Mouse (Mus musculus): ENCODE results near the gene Lzic. TPM values are rescaled to one million over a fixed set of nuclear protein-coding genes. Genes with fewer than 3 reads are reported as not detected.

Gene Lzic
- polyA plus RNA-seq, 1 experiment from 2014 or later, result 46.5 TPM

- Histone ChIP-seq H3K4me3 (ENCODE audit: low read depth, low read length) (no peak overlapping the region), H3K27me3 (ENCODE audit: control insufficient read depth, insufficient read depth, low read length) (no peaks in the 10 kb centered on the region), H3K27ac (ENCODE audit: low read depth, low read length) (no peak overlapping the region), H3K36me3 (ENCODE audit: control insufficient read depth, insufficient read depth, low read length) (peaks cover 57% of the 10 kb centered on the region), H3K4me1 (ENCODE audit: control insufficient read depth, insufficient read depth, low read length) (0 out of 2 replicates have a peak, but pooled peaks cover 2% of the 10 kb centered on the region), H3K9me3 (ENCODE audit: control insufficient read depth, low read length) (no peaks in the 10 kb centered on the region), H3K9ac (replicated peaks; ENCODE audit: low read depth, low read length) (no peak overlapping the region), H3K4me2 (ENCODE audit: low read depth, low read length) (no peak overlapping the region)
- ATAC-seq (ENCODE audit: low read depth), result no peak
- 98% methylated on average over 3 of the region's 3 CpGs for WGBS
Measured at GRCm38 (mm10) chr4:149491151-149491550, 6.1 kb downstream of the Lzic start.

DNA sequence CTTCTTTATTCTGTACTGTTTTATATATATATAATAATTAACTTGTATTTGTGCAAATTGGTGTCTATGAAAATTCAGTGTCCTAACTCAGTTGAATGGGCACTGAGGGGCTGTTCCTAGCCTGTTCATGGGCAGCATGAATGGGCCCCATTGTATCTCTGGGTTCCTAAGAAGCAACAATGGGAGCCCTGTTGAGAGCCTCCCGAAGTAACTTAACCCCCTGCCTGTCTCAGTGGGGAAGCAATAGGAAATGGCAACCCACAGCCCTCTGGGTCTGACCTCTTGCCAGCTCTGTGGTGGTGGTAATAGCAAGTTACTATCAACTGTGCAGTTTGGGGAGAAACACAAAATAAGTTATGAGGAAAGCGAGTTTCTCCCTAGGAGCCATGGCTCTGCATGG is 11.6 kb downstream of the Lzic start:
- Histone ChIP-seq H3K4me1 (ENCODE audit: control insufficient read depth, insufficient read depth, low read length) (no peaks in the 10 kb centered on the region), H3K4me3 (ENCODE audit: low read depth, low read length) (no peak overlapping the region), H3K9me3 (ENCODE audit: control insufficient read depth, low read length) (no peaks in the 10 kb centered on the region), H3K9ac (replicated peaks; ENCODE audit: low read depth, low read length) (no peak overlapping the region), H3K36me3 (ENCODE audit: control insufficient read depth, insufficient read depth, low read length) (peaks cover 39% of the 10 kb centered on the region), H3K4me2 (ENCODE audit: low read depth, low read length) (no peak overlapping the region), H3K27ac (ENCODE audit: low read depth, low read length) (peak overlapping the region; percentile 46; the same call in 1 of the 2 replicates), H3K27me3 (ENCODE audit: control insufficient read depth, insufficient read depth, low read length) (no peaks in the 10 kb centered on the region)
- peak; percentile 58; the same call in 1 of the 2 replicates for ATAC-seq (ENCODE audit: low read depth)
- WGBS, result 5% methylated on average over 2 of the region's 2 CpGs

GRCm38 (mm10) chr4:149498901-149499300 is 13.9 kb downstream of the Lzic start:
- H3K27ac ChIP-seq (ENCODE audit: low read depth, low read length), result no peak overlapping the region
- H3K36me3 ChIP-seq (ENCODE audit: control insufficient read depth, insufficient read depth, low read length), result peaks cover 30% of the 10 kb centered on the region
- H3K4me2 ChIP-seq (ENCODE audit: low read depth, low read length), result no peak overlapping the region
- no peaks in the 10 kb centered on the region for H3K9me3 ChIP-seq (ENCODE audit: control insufficient read depth, low read length)
- H3K9ac ChIP-seq (replicated peaks; ENCODE audit: low read depth, low read length), result no peak overlapping the region
- H3K4me3 ChIP-seq (ENCODE audit: low read depth, low read length), result no peak overlapping the region
- H3K4me1 ChIP-seq (ENCODE audit: control insufficient read depth, insufficient read depth, low read length), result no peaks in the 10 kb centered on the region
- ATAC-seq (ENCODE audit: low read depth), result no peak
- 91% methylated on average over 8 of the region's 8 CpGs for WGBS
- H3K27me3 ChIP-seq (ENCODE audit: control insufficient read depth, insufficient read depth, low read length), result no peaks in the 10 kb centered on the region

- no peak for ATAC-seq (ENCODE audit: low read depth)
- no peak overlapping the region for H3K27ac ChIP-seq (ENCODE audit: low read depth, low read length)
- H3K4me1 ChIP-seq (ENCODE audit: control insufficient read depth, insufficient read depth, low read length), result no peaks in the 10 kb centered on the region
- H3K9me3 ChIP-seq (ENCODE audit: control insufficient read depth, low read length), result no peaks in the 10 kb centered on the region
- no peak overlapping the region for H3K4me3 ChIP-seq (ENCODE audit: low read depth, low read length)
- H3K9ac ChIP-seq (replicated peaks; ENCODE audit: low read depth, low read length), result no peak overlapping the region
- H3K4me2 ChIP-seq (ENCODE audit: low read depth, low read length), result no peak overlapping the region
- H3K27me3 ChIP-seq (ENCODE audit: control insufficient read depth, insufficient read depth, low read length), result no peaks in the 10 kb centered on the region
- 76% methylated on average over 5 of the region's 5 CpGs for WGBS
- H3K36me3 ChIP-seq (ENCODE audit: control insufficient read depth, insufficient read depth, low read length), result peaks cover 22% of the 10 kb centered on the region
Measured at GRCm38 (mm10) chr4:149499790-149500189, 14.8 kb downstream of the Lzic start.

GRCm38 (mm10) chr4:149504363-149504762 is 19.3 kb downstream of the Lzic start:
- no peak overlapping the region for H3K27ac ChIP-seq (ENCODE audit: low read depth, low read length)
- H3K9me3 ChIP-seq (ENCODE audit: control insufficient read depth, low read length), result no peaks in the 10 kb centered on the region
- H3K9ac ChIP-seq (replicated peaks; ENCODE audit: low read depth, low read length), result no peak overlapping the region
- H3K4me1 ChIP-seq (ENCODE audit: control insufficient read depth, insufficient read depth, low read length), result no peaks in the 10 kb centered on the region
- H3K4me2 ChIP-seq (ENCODE audit: low read depth, low read length), result no peak overlapping the region
- no peak overlapping the region for H3K4me3 ChIP-seq (ENCODE audit: low read depth, low read length)
- WGBS, result 79% methylated on average over 5 of the region's 5 CpGs
- peaks cover 8% of the 10 kb centered on the region; the same call in 1 of the 2 replicates for H3K36me3 ChIP-seq (ENCODE audit: control insufficient read depth, insufficient read depth, low read length)
- ATAC-seq (ENCODE audit: low read depth), result no peak
- no peaks in the 10 kb centered on the region for H3K27me3 ChIP-seq (ENCODE audit: control insufficient read depth, insufficient read depth, low read length)

- no peak overlapping the region for H3K27ac ChIP-seq (ENCODE audit: low read depth, low read length)
- 20% methylated on average over 3 of the region's 3 CpGs for WGBS
- H3K4me3 ChIP-seq (ENCODE audit: low read depth, low read length), result no peak overlapping the region
Measured at GRCm38 (mm10) chr4:149504858-149505257, 19.8 kb downstream of the Lzic start.

DNA sequence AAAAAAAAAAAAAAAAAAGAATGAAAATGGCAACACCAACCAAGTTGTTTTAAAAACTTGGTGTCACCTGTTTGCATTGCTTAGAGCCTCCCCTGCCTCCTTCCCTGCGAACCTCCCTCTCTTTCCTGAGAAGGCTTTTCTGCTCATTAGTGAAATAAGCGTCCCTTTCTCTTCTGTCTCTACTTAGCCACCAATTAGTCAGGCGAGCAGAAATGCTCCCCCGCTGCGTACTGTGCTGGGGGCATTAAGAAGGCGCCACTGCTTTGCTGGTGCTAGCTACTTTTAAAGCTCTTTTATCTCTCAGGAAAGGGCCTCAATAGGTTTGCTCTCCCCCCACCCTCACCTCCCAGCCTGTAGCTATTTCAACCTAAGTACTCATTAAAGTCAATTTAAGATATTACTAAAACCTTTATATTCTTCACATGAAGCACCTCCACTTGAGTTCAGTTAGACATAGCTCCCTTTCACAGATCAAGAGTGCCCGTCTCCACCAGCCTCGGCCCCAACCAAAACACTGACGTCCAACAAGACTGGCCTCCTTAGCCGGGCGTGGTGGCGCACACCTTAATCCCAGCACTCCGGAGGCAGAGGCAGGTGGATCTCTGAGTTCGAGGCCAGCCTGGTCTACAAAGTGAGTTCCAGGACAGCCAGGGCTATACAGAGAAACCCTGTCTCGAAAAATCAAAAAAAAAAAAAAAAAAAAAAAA is 20.4 kb downstream of the Lzic start:
- H3K9me3 ChIP-seq (ENCODE audit: control insufficient read depth, low read length), result no peaks in the 10 kb centered on the region
- no peaks in the 10 kb centered on the region for H3K36me3 ChIP-seq (ENCODE audit: control insufficient read depth, insufficient read depth, low read length)
- H3K27me3 ChIP-seq (ENCODE audit: control insufficient read depth, insufficient read depth, low read length), result no peaks in the 10 kb centered on the region
- no peak overlapping the region for H3K9ac ChIP-seq (replicated peaks; ENCODE audit: low read depth, low read length)
- ATAC-seq (ENCODE audit: low read depth), result no peak
- H3K4me2 ChIP-seq (ENCODE audit: low read depth, low read length), result no peak overlapping the region
- no peaks in the 10 kb centered on the region for H3K4me1 ChIP-seq (ENCODE audit: control insufficient read depth, insufficient read depth, low read length)
- 53% methylated on average over 14 of the region's 15 CpGs for WGBS
- no peak overlapping the region for H3K27ac ChIP-seq (ENCODE audit: low read depth, low read length)
- H3K4me3 ChIP-seq (ENCODE audit: low read depth, low read length), result no peak overlapping the region

More at GRCm38 (mm10) chr4:149504858-149505257, 19.8 kb downstream of the Lzic start:
- peaks cover 5% of the 10 kb centered on the region; the same call in 1 of the 2 replicates for H3K36me3 ChIP-seq (ENCODE audit: control insufficient read depth, insufficient read depth, low read length)
- H3K27me3 ChIP-seq (ENCODE audit: control insufficient read depth, insufficient read depth, low read length), result no peaks in the 10 kb centered on the region
- no peak for ATAC-seq (ENCODE audit: low read depth)
- no peak overlapping the region for H3K4me2 ChIP-seq (ENCODE audit: low read depth, low read length)
- no peak overlapping the region for H3K9ac ChIP-seq (replicated peaks; ENCODE audit: low read depth, low read length)
- no peaks in the 10 kb centered on the region for H3K9me3 ChIP-seq (ENCODE audit: control insufficient read depth, low read length)
- no peaks in the 10 kb centered on the region for H3K4me1 ChIP-seq (ENCODE audit: control insufficient read depth, insufficient read depth, low read length)

DNA sequence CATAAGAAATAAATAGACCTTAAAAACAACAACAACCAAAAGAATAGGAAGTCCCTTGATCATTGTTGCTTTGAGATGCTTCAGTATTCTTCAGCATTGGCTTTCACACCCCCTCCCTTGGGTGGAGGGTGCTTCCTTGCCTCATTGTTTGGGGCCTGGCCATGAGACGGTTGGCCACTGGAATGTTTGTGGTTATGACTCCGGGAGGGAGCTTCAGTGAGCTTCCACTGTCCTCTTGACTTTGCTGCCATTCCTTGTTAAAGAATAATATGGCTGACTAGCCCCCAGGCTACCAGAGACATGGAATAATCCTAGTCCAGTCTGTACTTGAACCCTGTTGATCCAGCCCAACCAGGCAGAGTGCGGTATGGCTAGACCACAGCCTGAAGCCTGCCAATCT is 21.9 kb downstream of the Lzic start:
- Histone ChIP-seq H3K27me3 (ENCODE audit: control insufficient read depth, insufficient read depth, low read length) (no peaks in the 10 kb centered on the region), H3K4me3 (ENCODE audit: low read depth, low read length) (no peak overlapping the region), H3K36me3 (ENCODE audit: control insufficient read depth, insufficient read depth, low read length) (no peaks in the 10 kb centered on the region), H3K4me2 (ENCODE audit: low read depth, low read length) (no peak overlapping the region), H3K9ac (replicated peaks; ENCODE audit: low read depth, low read length) (no peak overlapping the region), H3K9me3 (ENCODE audit: control insufficient read depth, low read length) (no peaks in the 10 kb centered on the region), H3K4me1 (ENCODE audit: control insufficient read depth, insufficient read depth, low read length) (no peaks in the 10 kb centered on the region), H3K27ac (ENCODE audit: low read depth, low read length) (no peak overlapping the region)
- no peak for ATAC-seq (ENCODE audit: low read depth)
- WGBS, result 79% methylated on average over 3 of the region's 3 CpGs

DNA sequence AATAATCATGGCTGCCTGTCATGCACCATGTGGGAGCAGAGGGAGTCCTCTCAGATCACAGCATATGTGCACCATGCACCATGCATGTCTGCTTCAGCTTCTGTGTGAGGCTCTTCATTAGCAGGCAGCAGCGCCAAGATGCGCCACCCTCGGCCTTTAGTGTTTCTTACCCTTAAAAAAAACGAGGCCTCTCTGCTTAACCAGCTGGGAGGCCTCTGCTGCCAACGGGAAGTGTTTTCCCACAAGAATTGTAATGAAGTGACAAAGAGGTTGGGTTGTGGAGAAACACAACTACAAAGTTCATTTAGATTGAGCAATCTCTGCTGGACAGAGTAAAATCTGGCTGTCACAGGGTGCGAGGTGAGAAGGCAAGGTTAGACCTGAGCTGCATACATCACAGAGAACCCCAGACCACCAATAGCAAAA is 26.2 kb downstream of the Lzic start:
- Histone ChIP-seq H3K36me3 (ENCODE audit: control insufficient read depth, insufficient read depth, low read length) (no peaks in the 10 kb centered on the region), H3K9ac (replicated peaks; ENCODE audit: low read depth, low read length) (no peak overlapping the region), H3K4me1 (ENCODE audit: control insufficient read depth, insufficient read depth, low read length) (no peaks in the 10 kb centered on the region), H3K9me3 (ENCODE audit: control insufficient read depth, low read length) (no peaks in the 10 kb centered on the region), H3K4me3 (ENCODE audit: low read depth, low read length) (no peak overlapping the region), H3K4me2 (ENCODE audit: low read depth, low read length) (no peak overlapping the region), H3K27me3 (ENCODE audit: control insufficient read depth, insufficient read depth, low read length) (no peaks in the 10 kb centered on the region), H3K27ac (ENCODE audit: low read depth, low read length) (no peak overlapping the region)
- 49% methylated on average over 6 of the region's 6 CpGs for WGBS
- ATAC-seq (ENCODE audit: low read depth), result no peak

Data from neural tube, embryonic 14.5 days (tissue).